Mouse (Mus musculus) ES-Bruce4 (cell line): ENCODE measurements at regions not wholly inside any gene's neighbourhood (a gene's known extent, or its start where the extent isn't known, plus 50 kb on each side); places are given as distances from the start of the nearest gene placed in this dataset.

Source experiments
- H3K27ac ChIP-seq: 2 replicates; pipeline ENCODE4 v1.5.1; 2012; ENCODE audit warnings: low read length, inconsistent platforms; ENCODE audit not compliant: insufficient read depth
- H3K27me3 ChIP-seq: 2 replicates; pipeline ENCODE4 v1.6.1; 2012; ENCODE audit warnings: mild to moderate bottlenecking, low read length, inconsistent platforms; ENCODE audit not compliant: control insufficient read depth, poor library complexity, insufficient read depth, severe bottlenecking
- H3K36me3 ChIP-seq: 2 replicates; pipeline ENCODE4 v1.6.1; 2012; ENCODE audit warnings: inconsistent platforms, mild to moderate bottlenecking, low read length, moderate library complexity; ENCODE audit not compliant: control insufficient read depth, poor library complexity, insufficient read depth, severe bottlenecking
- H3K4me1 ChIP-seq: one replicate; pipeline ENCODE4 v1.8.1; 2011; ENCODE audit warnings: low read length; ENCODE audit not compliant: control insufficient read depth, insufficient read depth
- H3K4me3 ChIP-seq: 2 replicates; pipeline ENCODE4 v1.5.1; 2011; ENCODE audit warnings: low read depth, mild to moderate bottlenecking, low read length
- H3K9ac ChIP-seq: 2 replicates; pipeline ENCODE4 v1.6.1; 2012; ENCODE audit warnings: low read depth, mild to moderate bottlenecking, inconsistent platforms; ENCODE audit not compliant: poor library complexity, severe bottlenecking
- H3K9me3 ChIP-seq: replicated peaks from 2 replicates; pipeline ENCODE4 v1.6.1; 2012; ENCODE audit warnings: mild to moderate bottlenecking, low read length, inconsistent platforms; ENCODE audit not compliant: control insufficient read depth, poor library complexity, insufficient read depth, severe bottlenecking
- CTCF ChIP-seq: IDR thresholded peaks from one replicate; pipeline ENCODE4 v1.8.1; 2011; ENCODE audit warnings: low read depth, low read length
- EP300 ChIP-seq: IDR thresholded peaks from 2 replicates; pipeline ENCODE4 v1.6.1; 2011; ENCODE audit warnings: low read depth, low read length; ENCODE audit not compliant: insufficient read depth
- POLR2A ChIP-seq: IDR thresholded peaks from one replicate; pipeline ENCODE4 v1.8.1; 2011; ENCODE audit warnings: low read length; ENCODE audit not compliant: insufficient read depth

- no peaks in the 10 kb centered on the region for H3K36me3 ChIP-seq
- H3K4me3 ChIP-seq = no peak overlapping the region
- TF ChIP-seq CTCF (no peak), EP300 (no peak), POLR2A (no peak)
Measured at GRCm38 (mm10) chr13:53923721-53924374, 131.7 kb downstream of the Drd1 start.

GRCm38 (mm10) chr13:53921796-53922195, 133.7 kb downstream of the Drd1 start:
- Histone ChIP-seq H3K27me3 (no peaks in the 10 kb centered on the region), H3K9me3 (no peaks in the 10 kb centered on the region), H3K27ac (no peak overlapping the region), H3K36me3 (no peaks in the 10 kb centered on the region), H3K4me1 (no peaks in the 10 kb centered on the region), H3K9ac (no peak overlapping the region), H3K4me3 (no peak overlapping the region)
- no peak for TF ChIP-seq EP300
- no peak for TF ChIP-seq CTCF
- no peak for TF ChIP-seq POLR2A

More at GRCm38 (mm10) chr13:53923721-53924374, 131.7 kb downstream of the Drd1 start:
- Histone ChIP-seq H3K4me1 (no peaks in the 10 kb centered on the region), H3K9ac (no peak overlapping the region), H3K9me3 (no peaks in the 10 kb centered on the region), H3K27ac (no peak overlapping the region), H3K27me3 (no peaks in the 10 kb centered on the region)

DNA sequence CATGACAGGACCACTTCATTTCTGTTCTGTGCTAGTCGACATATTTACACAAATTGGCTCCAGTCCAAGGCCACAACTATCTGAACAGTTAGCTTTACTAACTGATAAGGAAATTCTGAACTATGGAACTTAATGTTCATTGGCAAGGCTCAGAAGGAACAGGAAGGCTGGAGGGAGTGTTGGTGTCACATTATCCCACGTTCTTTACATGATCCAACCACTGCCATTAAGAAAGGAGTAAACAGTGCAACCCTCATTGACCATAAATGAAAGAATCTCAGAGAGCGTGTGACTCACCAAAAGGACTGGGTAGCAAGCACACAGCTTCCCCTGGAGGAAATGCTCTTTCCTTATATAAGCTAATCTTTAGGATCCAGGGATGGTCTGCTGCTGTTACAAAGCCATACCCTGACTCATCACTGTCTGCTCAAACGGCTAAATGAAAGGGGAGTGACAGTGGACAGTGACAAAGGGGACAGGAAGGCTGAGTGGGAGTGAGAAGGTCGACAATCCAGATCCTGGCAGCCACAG, 135.6 kb downstream of the Drd1 start:
- Histone ChIP-seq H3K9ac (no peak overlapping the region), H3K4me3 (no peak overlapping the region), H3K27ac (no peak overlapping the region)

GRCm38 (mm10) chr13:53915456-53915855, 140.0 kb downstream of the Drd1 start:
- H3K36me3 ChIP-seq = no peaks in the 10 kb centered on the region
- no peaks in the 10 kb centered on the region for H3K27me3 ChIP-seq
- H3K27ac ChIP-seq = no peak overlapping the region
- no peak overlapping the region for H3K4me3 ChIP-seq
- no peak overlapping the region for H3K9ac ChIP-seq
- TF ChIP-seq CTCF (no peak), POLR2A (no peak), EP300 (no peak)
- no peaks in the 10 kb centered on the region for H3K4me1 ChIP-seq
- H3K9me3 ChIP-seq = no peaks in the 10 kb centered on the region

More for the DNA sequence above, 135.6 kb downstream of the Drd1 start:
- no peak for TF ChIP-seq EP300
- no peak for TF ChIP-seq POLR2A
- TF ChIP-seq CTCF = no peak
- Histone ChIP-seq H3K9me3 (no peaks in the 10 kb centered on the region), H3K36me3 (no peaks in the 10 kb centered on the region), H3K4me1 (no peaks in the 10 kb centered on the region), H3K27me3 (no peaks in the 10 kb centered on the region)

DNA sequence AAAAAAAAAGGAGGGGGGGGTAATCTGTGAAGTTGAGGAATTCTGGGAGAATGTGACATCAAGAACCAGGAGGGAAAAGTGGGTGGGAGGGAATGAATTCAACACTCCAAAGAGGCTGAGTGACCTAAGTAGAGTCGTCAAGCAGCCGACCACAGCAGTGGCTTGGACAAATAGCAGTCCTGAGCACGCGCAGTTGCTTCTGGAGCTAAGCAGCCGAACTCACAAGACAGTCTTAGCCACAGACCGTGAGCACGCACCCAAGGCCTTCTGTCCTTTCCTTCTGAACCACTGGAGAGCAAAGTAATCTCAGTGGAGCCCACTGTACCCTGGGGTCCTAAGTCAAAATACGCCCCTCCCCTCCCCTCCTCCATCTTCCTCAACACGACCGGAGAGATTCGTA, 141.1 kb downstream of the Drd1 start:
- no peak for TF ChIP-seq POLR2A
- TF ChIP-seq CTCF = no peak
- no peak for TF ChIP-seq EP300
- Histone ChIP-seq H3K4me1 (no peaks in the 10 kb centered on the region), H3K27me3 (no peaks in the 10 kb centered on the region)

DNA sequence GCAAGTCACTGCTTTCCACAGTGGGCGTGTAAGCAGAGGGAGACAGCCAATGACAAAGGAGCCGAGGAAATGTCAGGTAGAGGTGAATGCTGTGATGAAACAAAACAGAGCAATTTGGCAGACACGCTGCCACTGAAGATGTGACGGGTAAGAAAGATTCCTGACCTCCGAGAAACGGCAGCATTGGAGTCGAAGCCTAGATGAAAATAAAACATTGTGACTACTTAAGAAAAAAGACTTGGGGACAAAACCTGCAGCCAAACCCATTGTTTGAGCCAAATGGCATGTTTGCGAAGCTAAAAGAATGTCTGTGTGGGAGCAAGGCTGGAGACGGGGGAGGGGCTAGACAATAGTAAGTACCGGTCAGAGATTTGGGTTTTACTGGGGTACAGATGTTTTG, 142.0 kb downstream of the Drd1 start:
- Histone ChIP-seq H3K9me3 (no peaks in the 10 kb centered on the region), H3K9ac (no peak overlapping the region), H3K36me3 (no peaks in the 10 kb centered on the region), H3K4me1 (no peaks in the 10 kb centered on the region), H3K4me3 (no peak overlapping the region), H3K27ac (no peak overlapping the region), H3K27me3 (no peaks in the 10 kb centered on the region)
- TF ChIP-seq EP300 = no peak
- no peak for TF ChIP-seq POLR2A
- TF ChIP-seq CTCF = no peak

More for the DNA sequence above, 141.1 kb downstream of the Drd1 start:
- Histone ChIP-seq H3K36me3 (no peaks in the 10 kb centered on the region), H3K9me3 (no peaks in the 10 kb centered on the region), H3K27ac (no peak overlapping the region), H3K4me3 (no peak overlapping the region), H3K9ac (no peak overlapping the region)
